Mouse (Mus musculus) forebrain, embryonic 11.5 days (tissue): Measurements from ENCODE around the gene Spata13. TPM values are rescaled to one million over a fixed set of nuclear protein-coding genes. Genes with fewer than 3 reads are reported as not detected.

Experiments used
- ATAC-seq: fragments of 200-750 bp; cut with Nextera tagmentation; replicated peaks from 2 replicates; pipeline ENCODE4 v1.8.0; 2017; ENCODE audit warnings: moderate TSS enrichment; ENCODE audit not compliant: low FRiP score
- DNase-seq: peaks from one replicate; pipeline ENCODE4 v3.0.0-alpha.2; 2017; ENCODE audit warnings: low spot score
- H3K27ac ChIP-seq: fragments of 300-500 bp; sonication (generic); 2 replicates; pipeline ENCODE4 v1.5.1; 2014; ENCODE audit warnings: low read depth, low read length
- H3K27me3 ChIP-seq: fragments of 300-500 bp; sonication (generic); 2 replicates; pipeline ENCODE4 v1.6.1; 2014; ENCODE audit warnings: mild to moderate bottlenecking, low read length, mixed read lengths; ENCODE audit not compliant: control insufficient read depth, insufficient read depth
- H3K36me3 ChIP-seq: fragments of 300-500 bp; sonication (generic); 2 replicates; pipeline ENCODE4 v1.6.1; 2014; ENCODE audit warnings: mild to moderate bottlenecking, low read length, moderate library complexity, mixed read lengths; ENCODE audit not compliant: control insufficient read depth, insufficient read depth
- H3K4me1 ChIP-seq: fragments of 300-500 bp; sonication (generic); replicated peaks from 2 replicates; pipeline ENCODE4 v1.6.1; 2014; ENCODE audit warnings: low read length, mixed read lengths; ENCODE audit not compliant: control insufficient read depth, insufficient read depth
- H3K4me2 ChIP-seq: fragments of 300-500 bp; sonication (generic); 2 replicates; pipeline ENCODE4 v1.6.1; 2014; ENCODE audit warnings: low read depth, mild to moderate bottlenecking, low read length, moderate library complexity, mixed read lengths; ENCODE audit not compliant: severe bottlenecking
- H3K4me3 ChIP-seq: fragments of 300-500 bp; sonication (generic); 2 replicates; pipeline ENCODE4 v1.5.1; 2014; ENCODE audit warnings: low read depth, low read length
- H3K9ac ChIP-seq: fragments of 300-500 bp; sonication (generic); 2 replicates; pipeline ENCODE4 v1.6.1; 2014; ENCODE audit warnings: low read length
- H3K9me3 ChIP-seq: fragments of 300-500 bp; sonication (generic); 2 replicates; pipeline ENCODE4 v1.6.1; 2016; ENCODE audit warnings: low read length, mixed read lengths; ENCODE audit not compliant: control insufficient read depth
- WGBS: fragments of 180-500 bp; shearing (Covaris S2); extraction: QIAGEN DNeasy Blood & Tissue Kit; methylation state at CpG from one replicate; pipeline ENCODE4 v1.1.7; 2014; 5-methylcytosine and 5-hydroxymethylcytosine counted together
- polyA plus RNA-seq: library from polyadenylated mRNA; unstranded; fragments of >200 nt; fragmentation: Nextera tagmentation; extraction: Ambion mirVana; gene quantifications from 2 replicates; pipeline ENCODE4 v1.2.1, GENCODE M21; 2014

Gene Spata13
- polyA plus RNA-seq = 136 and 137 TPM in 2 replicates

DNA sequence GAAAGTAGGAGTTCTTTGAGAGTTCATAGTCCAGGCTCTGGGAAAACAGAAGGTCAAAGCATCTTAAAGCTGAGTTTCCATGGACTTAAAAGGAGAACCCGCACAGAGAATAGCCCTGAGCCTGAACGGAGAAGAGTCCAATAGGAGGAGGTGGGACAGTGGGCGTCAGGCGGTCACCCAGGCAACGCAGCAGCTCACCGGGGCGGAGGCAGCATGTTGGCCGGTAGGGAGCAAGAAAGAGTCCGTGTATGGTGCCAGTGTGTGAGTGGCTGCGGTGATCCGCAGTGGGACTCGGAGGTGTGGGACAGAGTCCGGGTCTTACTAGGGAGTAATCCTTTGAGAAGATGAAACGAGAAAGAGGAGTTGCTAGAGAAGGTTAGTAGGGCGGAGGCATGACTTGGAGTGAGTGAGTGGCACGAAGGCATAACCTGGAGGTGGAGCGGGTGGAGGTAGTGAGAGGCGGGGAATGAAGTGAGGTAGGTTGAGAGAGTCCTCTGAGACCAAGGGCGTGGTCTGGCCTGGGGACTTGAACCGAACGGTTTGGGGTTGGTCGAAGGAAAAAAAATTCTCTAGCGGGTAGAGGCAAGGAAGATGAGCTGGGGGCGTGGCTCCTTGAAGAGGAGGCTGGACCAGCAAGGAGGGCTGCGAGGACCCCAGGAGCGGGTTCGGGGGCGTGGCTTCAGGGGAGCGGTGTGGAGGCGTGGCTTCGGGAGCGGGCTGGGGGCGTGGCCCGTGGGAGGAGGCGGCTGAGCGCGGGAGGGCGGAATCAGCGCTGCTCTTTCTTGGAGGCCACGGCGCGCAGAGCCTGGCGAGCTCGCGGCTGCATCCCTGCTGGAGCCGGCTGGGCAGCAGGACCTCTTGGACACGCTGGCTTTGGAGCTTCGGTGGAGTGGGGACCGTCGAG, at the start of gene Spata13:
Gene Spata13 (plus strand): TSS at position 41 of the 904 bp plus-strand sequence.
- H3K9me3 ChIP-seq = no peaks in the 10 kb centered on the region
- H3K4me1 ChIP-seq = peaks cover 12% of the 10 kb centered on the region
- peak; percentile 99 for DNase-seq
- H3K27me3 ChIP-seq = no peaks in the 10 kb centered on the region
- H3K27ac ChIP-seq = peak within 1 kb of the TSS; percentile 92
- ATAC-seq = peak; percentile 89
- H3K9ac ChIP-seq = peak within 1 kb of the TSS; percentile 91
- H3K4me2 ChIP-seq = peak within 1 kb of the TSS; percentile 81
- peaks cover 3% of the 10 kb centered on the region; the same call in 1 of the 2 replicates for H3K36me3 ChIP-seq
- under 1% methylated on average over 50 of the region's 50 CpGs for WGBS
- H3K4me3 ChIP-seq = peak within 1 kb of the TSS; percentile 79

DNA sequence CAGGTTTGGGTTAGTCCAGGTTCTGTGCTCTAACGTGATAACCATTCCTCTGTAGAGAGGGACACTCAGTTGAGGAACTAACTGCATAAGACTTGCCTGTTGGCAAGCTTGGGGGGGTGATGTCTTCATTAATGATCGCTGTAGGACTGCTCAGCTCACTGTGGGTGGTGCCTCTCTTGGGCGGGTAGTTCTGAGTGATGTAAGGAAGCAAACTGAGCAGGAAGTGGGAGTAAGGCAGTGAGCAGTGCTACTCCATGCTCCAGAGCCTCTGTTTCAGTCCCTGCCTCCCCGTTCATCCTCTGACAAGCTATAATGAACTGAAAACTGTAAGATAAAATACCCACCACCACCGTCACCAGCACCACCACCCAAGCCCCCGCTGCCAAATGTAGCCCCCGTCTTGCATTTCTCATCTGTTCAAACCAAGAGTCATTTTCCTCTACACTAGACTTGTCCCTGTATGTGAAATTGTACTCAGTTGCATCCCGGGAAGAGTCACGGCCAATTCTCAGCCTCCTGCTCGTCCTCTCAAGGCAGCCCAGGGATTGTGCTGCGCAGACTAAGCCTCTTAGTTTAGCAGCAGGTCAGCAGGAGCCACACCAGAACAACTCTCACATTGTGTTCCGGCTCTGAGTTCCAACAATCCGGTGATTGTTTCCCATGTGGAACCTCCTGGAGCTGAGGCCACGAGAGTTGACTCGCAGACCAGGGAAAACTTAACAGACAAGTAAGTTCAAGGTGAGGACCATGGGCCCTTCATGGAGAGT, 46.9 kb upstream of the Spata13 start:
- peak; percentile 61; the same call in 1 of the 2 replicates for ATAC-seq

GRCm38 (mm10) chr14:60589001-60589400, 44.8 kb upstream of the Spata13 start:
- Histone ChIP-seq H3K9me3 (no peaks in the 10 kb centered on the region), H3K27me3 (no peaks in the 10 kb centered on the region), H3K4me2 (no peak overlapping the region), H3K4me1 (peaks cover 21% of the 10 kb centered on the region), H3K4me3 (no peak overlapping the region), H3K36me3 (no peaks in the 10 kb centered on the region), H3K9ac (no peak overlapping the region), H3K27ac (no peak overlapping the region)
- 77% methylated on average over 2 of the region's 2 CpGs for WGBS
- ATAC-seq (no peak), DNase-seq (no peak)

More for the DNA sequence above, 46.9 kb upstream of the Spata13 start:
- 27% methylated on average over 15 of the region's 15 CpGs for WGBS
- H3K27ac ChIP-seq = peak overlapping the region; percentile 71
- no peaks in the 10 kb centered on the region for H3K9me3 ChIP-seq
- H3K4me3 ChIP-seq = no peak overlapping the region
- DNase-seq = peak; percentile 68
- no peaks in the 10 kb centered on the region; the same call in 1 of the 2 replicates for H3K36me3 ChIP-seq
- H3K27me3 ChIP-seq = no peaks in the 10 kb centered on the region
- H3K4me2 ChIP-seq = peak overlapping the region; percentile 21; the same call in 1 of the 2 replicates
- H3K9ac ChIP-seq = peak overlapping the region; percentile 27; the same call in 1 of the 2 replicates
- peaks cover 21% of the 10 kb centered on the region for H3K4me1 ChIP-seq

DNA sequence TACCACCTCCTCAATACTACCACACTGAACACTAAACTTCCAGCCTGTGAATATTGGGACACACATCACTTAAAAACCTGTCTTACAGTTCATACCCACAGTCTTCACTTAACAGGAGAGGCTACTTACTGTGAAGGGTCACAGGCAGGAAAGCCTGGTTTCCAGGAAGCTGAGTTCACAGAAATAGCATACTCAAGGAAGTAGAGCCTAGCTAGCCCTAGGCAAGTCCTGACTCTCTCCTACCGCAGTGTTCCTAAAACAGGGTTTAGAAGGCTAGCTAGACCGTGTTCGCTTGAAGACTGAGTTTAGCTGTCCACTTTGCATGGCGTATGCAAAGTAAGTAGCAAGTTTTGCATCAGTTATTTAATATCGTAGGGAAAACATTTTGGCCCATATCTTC, 41.5 kb upstream of the Spata13 start:
- ATAC-seq (no peak), DNase-seq (no peak)
- H3K9me3 ChIP-seq = no peaks in the 10 kb centered on the region
- WGBS = 84% methylated on average over 5 of the region's 5 CpGs
- no peak overlapping the region for H3K4me3 ChIP-seq
- no peak overlapping the region for H3K4me2 ChIP-seq
- peaks cover 12% of the 10 kb centered on the region; the same call in 1 of the 2 replicates for H3K4me1 ChIP-seq
- no peak overlapping the region for H3K9ac ChIP-seq
- H3K36me3 ChIP-seq = no peaks in the 10 kb centered on the region
- H3K27me3 ChIP-seq = no peaks in the 10 kb centered on the region
- no peak overlapping the region for H3K27ac ChIP-seq

DNA sequence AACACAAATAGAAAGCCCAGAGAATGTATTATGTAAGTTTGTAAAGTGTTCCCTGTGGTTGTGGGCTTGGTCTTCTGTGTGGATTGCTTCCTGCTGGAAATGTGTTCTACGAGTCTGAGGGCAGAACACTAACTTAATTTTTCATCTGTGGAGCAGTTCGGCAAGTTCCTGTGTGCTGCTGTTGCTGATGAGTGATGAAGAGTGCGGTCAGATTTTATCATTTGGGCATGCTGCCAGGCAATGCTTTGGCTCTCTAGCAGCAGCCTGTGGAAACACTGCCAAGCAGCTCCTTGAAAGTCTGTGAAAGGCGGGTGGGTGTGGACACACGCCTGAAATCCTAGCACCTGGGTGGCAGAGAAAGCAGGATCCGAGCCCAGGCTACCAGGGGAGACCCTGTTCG, 41.0 kb upstream of the Spata13 start:
- no peaks in the 10 kb centered on the region for H3K27me3 ChIP-seq
- WGBS = 84% methylated on average over 7 of the region's 7 CpGs
- no peaks in the 10 kb centered on the region for H3K9me3 ChIP-seq
- no peak overlapping the region for H3K4me2 ChIP-seq
- H3K36me3 ChIP-seq = no peaks in the 10 kb centered on the region
- H3K9ac ChIP-seq = no peak overlapping the region
- no peak overlapping the region for H3K27ac ChIP-seq
- no peak overlapping the region for H3K4me3 ChIP-seq
- ATAC-seq = no peak
- DNase-seq = no peak
- H3K4me1 ChIP-seq = peaks cover 10% of the 10 kb centered on the region; the same call in 1 of the 2 replicates

GRCm38 (mm10) chr14:60597571-60597970, 36.2 kb upstream of the Spata13 start:
- DNase-seq (no peak), ATAC-seq (no peak)
- Histone ChIP-seq H3K4me1 (peaks cover 2% of the 10 kb centered on the region; the same call in 1 of the 2 replicates), H3K27ac (no peak overlapping the region), H3K9ac (no peak overlapping the region), H3K27me3 (no peaks in the 10 kb centered on the region), H3K9me3 (no peaks in the 10 kb centered on the region), H3K4me3 (no peak overlapping the region), H3K36me3 (no peaks in the 10 kb centered on the region), H3K4me2 (no peak overlapping the region)
- 34% methylated on average over 4 of the region's 4 CpGs for WGBS

- no peaks in the 10 kb centered on the region for H3K36me3 ChIP-seq
- H3K4me1 ChIP-seq = peaks cover 2% of the 10 kb centered on the region; the same call in 1 of the 2 replicates
- H3K9ac ChIP-seq = no peak overlapping the region
- no peak overlapping the region for H3K27ac ChIP-seq
- no peaks in the 10 kb centered on the region for H3K27me3 ChIP-seq
- no peak overlapping the region for H3K4me2 ChIP-seq
- ATAC-seq (no peak), DNase-seq (no peak)
- H3K4me3 ChIP-seq = no peak overlapping the region
- 86% methylated on average over 2 of the region's 2 CpGs for WGBS
- no peaks in the 10 kb centered on the region for H3K9me3 ChIP-seq
Observed at GRCm38 (mm10) chr14:60599044-60599443, 34.8 kb upstream of the Spata13 start.

GRCm38 (mm10) chr14:60605564-60605963, 28.2 kb upstream of the Spata13 start:
- Histone ChIP-seq H3K9me3 (no peaks in the 10 kb centered on the region), H3K36me3 (no peaks in the 10 kb centered on the region), H3K27ac (no peak overlapping the region), H3K9ac (no peak overlapping the region), H3K4me3 (no peak overlapping the region), H3K4me1 (no peaks in the 10 kb centered on the region), H3K27me3 (no peaks in the 10 kb centered on the region), H3K4me2 (no peak overlapping the region)
- 78% methylated on average over 2 of the region's 2 CpGs for WGBS
- ATAC-seq (no peak), DNase-seq (no peak)
